Mouse (Mus musculus): ENCODE measurements at regions not wholly inside any gene's neighbourhood (a gene's known extent, or its start where the extent isn't known, plus 50 kb on each side); places are given as distances from the start of the nearest gene placed in this dataset.

GRCm38 (mm10) chr2:133235175-133235920, 289.6 kb upstream of the Fermt1 start:
- DNase-seq = no peak

GRCm38 (mm10) chr2:133252131-133252530, 299.8 kb upstream of the Bmp2 start:
- no peak for DNase-seq

DNA sequence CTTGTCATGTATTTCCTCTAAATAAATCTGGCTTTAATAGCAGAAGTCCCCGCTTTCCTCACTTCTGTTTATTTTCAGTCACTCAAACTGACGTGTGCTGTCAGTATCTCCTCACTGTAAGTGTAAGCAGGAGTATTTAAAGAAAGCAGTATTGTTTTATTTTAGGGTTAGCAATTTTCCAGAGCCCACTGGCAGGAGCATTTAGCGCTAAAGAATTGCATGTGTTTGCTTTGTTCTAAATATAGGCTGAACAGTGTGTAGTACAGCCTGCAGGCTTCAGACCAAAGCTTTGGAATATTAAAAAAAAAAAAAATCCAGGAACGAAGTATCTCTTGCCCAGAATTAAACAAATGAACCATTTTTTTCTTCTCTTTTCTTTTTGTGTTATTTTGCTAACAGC, 277.5 kb upstream of the Bmp2 start:
- no peak for DNase-seq

GRCm38 (mm10) chr2:133278546-133278945, 273.4 kb upstream of the Bmp2 start:
- no peak for DNase-seq

- DNase-seq = no peak
These were observed 272.7 kb upstream of the Bmp2 start for GRCm38 (mm10) chr2:133279275-133279674.

DNA sequence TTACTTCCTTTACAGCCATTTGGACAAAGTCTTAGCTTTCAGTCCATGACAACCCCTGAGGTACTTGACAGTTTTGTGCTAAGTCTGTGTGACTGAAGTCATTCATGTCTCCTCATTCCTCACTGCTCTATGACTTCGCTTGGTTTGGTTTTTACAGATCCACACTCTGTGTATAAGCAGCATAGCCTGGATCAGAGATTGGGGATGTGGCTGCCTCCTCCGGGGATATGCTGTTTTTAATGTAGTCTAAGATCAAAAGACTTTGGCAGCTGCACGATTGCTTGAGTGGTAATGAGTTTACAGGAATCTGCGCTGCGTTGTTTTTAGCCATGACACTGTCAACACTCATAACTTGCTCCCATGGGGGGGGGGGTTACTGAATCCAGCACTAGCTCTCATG, 269.3 kb upstream of the Bmp2 start:
- DNase-seq = no peak

DNA sequence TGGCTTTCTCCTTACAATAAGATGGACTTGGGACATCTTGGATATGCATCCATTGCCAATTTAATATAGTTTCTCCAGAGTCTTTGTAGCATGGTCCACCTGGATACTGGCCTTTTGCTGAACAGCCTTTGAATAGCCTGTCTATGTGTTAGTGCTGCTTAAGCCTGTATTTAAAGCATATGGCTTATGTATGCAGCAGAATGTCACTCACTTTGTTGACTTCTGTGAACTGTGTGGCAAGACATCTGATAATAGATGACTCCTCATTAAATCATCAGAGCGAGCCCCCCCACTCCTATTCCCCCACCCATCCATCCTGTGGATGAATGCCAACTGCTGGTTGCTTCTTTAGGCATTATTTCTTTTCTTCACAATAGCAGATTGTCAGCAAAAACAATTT, 268.2 kb upstream of the Bmp2 start:
- DNase-seq = no peak

DNA sequence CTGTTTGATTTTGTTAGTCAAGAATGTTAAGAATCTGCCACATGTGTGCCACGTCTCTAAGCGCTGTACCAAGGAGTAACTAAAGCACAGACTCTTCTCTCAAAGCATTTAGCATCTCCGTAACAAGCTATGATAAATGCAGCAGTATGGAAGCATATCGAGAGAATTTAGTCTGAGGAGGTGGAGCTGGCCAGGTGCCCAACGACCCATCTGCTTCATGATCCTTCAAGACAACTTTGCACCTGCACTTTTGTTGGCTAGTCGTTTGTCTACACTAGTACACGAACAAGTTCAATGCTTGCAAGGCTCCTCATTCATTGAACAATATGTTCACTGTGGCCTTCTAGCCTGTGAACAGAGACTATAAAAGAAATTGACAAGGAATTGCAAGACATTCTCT, 257.8 kb upstream of the Bmp2 start:
- DNase-seq = no peak

DNA sequence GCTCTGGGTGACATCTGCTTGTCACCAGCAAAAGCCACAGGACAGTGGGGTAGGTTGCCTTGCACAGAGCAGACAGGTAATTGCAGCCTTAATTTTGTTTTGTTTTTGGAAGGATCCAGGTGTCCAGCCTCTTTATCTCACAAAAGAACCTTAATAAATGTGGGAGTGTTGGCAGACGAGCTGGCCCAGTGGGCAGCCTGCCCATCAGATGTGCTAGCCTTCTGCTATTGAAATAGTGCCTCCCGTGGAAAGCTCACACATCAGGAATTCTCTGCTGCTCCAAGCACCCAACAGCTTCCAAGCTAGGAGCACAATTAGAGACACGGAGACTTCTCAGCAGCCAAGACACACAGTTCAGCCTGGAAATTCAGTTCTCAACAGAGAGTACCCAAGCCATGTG, 246.0 kb upstream of the Bmp2 start:
- no peak for DNase-seq

DNA sequence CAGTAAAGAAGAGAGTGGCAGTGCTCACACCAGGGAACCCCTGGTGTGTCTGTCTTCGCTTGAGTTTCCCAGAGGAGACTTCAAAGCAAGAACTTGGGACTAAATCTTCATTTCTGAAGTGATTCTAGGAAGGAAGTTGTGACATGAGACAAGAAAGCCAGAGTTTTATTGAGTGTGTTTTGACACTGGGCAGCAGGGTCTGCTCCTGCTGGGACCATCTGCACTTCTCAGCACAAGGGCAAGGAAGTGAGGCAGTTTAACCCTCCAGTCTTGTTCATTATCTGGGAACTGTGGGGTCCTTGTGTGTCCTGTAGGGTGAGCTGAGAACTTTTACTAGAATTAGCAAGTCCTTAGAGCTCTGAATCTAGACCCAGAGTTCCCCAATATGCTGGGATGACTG, 241.0 kb upstream of the Bmp2 start:
- DNase-seq = no peak

DNA sequence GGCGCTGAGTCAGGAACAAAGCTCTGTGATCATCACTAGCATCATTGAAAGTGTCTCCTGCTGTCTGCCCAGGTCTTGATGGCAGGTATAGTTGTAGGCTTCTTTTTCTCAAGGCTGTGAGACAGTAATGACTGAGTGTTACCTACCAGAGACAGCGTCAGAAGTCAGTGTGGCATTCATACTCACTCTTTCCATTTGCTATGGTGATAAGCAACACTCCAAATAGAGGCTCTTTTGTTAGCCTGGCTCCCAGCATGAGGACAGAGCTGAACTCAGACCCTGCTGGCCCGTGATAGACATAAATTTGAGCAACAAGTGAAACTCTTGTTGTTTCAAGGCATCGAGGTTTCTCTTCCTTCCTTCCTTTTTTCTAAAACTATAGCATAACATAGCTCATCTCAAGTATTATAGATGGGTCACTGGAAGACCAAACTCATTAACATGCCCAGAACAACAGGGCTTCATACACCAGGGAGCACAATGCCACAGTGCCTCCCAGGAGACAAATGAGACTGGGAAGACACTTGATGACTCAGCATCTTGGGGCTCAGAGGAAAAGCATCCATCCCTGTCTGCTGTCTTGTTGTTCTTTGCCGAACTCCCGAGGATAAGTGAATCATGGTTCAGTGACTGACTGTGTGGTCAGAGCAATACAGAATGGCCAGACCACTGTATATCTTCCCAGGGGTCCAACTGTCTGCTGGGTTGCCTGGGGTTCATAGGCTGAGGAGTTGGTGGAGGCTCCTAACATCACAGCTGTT, 225.5 kb upstream of the Bmp2 start:
- no peak for DNase-seq

DNA sequence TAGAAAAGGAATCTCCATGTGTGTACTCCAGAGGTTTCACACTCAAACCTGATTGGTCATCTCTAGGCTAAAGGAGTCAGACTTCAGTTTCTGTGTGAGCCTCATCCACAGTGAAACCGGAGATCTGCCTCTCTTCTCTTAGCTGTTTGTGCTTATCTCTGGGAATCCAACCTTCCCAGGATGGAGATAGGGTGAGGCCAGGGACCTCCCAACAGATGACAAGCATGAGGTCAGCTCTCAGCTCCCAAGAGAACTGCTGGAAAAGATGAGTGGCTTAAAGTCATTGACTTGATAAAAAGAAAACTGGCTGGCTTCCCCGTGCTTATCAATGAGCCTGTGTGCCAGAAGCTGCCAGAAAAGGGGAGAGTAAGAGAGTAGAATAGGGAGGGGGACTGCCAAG, 224.3 kb upstream of the Bmp2 start:
- no peak for DNase-seq

DNA sequence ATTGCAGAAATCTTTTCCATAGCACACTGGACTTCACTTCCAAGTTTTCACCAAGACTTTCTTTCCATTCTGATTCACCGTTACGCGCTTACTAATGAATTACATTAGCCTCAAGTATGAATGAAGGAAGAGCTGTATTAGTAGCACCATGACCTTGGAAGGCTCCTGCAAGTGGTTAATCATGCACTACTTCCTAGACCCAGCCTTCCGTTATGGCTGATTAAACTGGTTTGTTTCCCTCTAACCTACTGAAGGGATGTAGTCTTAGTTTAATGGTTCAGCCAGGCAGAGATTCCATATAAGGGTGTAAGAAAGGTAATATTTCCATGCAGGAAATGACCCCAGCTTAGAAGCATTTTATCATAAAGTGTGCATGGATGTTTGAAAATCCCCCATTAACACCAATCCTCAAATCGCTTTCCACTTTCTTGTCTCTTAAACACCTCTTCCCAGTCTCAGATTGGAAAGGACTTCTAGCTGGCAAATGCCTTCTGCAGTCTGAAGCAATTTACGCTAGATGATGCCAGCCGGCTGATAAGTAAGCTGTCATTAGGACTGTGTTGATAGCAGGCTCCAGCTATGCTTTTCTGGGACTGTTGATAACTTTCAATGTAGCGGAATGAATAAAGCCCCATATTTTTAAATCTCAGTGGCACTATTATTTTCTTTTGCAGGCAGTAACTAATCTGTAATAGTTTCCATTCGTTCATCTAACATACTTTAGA, 215.6 kb upstream of the Bmp2 start:
- no peak for DNase-seq

DNA sequence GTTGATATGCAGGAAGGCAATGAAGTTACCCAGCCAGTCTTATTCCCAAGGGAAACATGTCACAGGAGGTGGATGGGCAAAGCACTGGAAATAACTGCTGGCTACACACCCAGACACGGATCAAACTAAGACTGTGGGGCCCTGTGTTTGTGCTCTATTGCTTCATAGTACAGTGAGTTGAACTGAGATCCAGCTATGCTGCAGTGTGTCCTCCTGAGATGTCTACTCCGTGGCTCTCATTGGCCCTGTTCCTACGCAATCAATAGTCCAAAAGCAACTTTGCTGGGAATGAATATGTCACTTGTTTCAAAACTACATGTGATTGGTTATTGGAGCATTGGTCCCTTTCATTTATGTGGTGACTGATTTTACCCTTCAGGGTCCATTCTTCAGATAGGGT, 213.8 kb upstream of the Bmp2 start:
- DNase-seq = no peak

DNA sequence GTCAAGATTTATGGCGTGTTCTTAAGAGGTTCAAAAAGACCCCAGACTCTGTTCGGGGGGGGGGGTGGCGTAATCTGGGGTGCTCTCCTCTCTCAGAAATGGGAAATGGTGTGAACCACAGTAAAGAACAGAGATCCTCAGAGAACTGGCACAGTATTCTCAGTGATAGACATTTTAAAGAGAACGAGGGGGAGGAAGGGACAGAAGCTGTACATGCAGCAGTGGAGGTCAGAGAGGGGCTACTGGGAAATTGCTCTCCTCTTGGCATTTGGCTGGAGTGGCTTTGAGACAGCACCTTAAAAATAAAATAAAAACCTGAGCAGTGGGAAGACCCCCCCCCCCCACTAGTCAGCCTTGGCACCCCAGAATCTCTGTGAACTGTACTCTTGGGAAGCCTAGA, 210.6 kb upstream of the Bmp2 start:
- DNase-seq = no peak

DNA sequence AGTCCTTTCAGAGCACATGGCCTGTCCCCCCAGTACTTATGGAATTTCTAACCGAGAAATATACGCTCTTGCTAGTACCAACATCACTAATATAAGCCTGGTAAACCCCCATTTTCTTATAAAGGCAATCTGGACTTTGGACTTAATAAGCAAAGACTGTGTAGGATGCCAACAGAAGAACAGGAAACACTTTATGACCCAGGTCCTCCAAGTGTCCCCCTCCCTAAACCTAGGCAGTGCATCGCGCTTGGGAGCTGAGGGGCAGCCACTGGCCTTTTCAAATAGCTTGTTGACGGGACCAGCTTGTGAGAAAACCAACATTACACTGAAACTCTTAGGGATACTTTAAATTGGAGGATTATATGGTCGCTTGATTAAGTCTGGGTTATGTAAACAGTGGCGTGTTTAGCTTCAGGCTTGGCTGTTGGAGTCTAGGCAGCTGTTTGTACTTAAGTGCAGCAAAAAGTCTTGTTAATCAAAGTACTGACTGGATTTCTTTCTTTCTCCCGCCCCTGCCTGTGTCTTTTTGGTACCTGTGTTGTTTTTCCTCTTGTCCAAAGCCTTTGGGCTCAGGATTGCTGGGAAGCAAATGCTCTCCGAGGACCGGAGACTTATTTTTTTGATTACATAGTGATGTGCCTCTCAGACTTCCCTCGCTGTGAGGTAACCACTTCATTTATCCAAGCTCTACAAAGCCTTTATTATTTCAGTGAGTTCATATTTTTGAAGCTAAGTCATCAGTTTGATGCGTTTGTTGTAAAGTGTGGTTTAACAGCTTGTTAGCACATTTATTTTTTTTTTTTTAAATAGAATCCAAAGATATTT, 205.8 kb upstream of the Bmp2 start:
- no peak for DNase-seq

GRCm38 (mm10) chr2:133346789-133347424, 205.1 kb upstream of the Bmp2 start:
- DNase-seq = no peak

- DNase-seq = no peak
These were observed 200.7 kb upstream of the Bmp2 start for GRCm38 (mm10) chr2:133351306-133351705.

GRCm38 (mm10) chr2:133352800-133353199, 199.2 kb upstream of the Bmp2 start:
- no peak for DNase-seq

- DNase-seq = no peak
These were observed 189.1 kb upstream of the Bmp2 start for GRCm38 (mm10) chr2:133362693-133363443.

GRCm38 (mm10) chr2:133371490-133372215, 180.3 kb upstream of the Bmp2 start:
- DNase-seq = no peak
